Mouse (Mus musculus): Measurements from ENCODE around the gene Gm20767.
"Not testable (repeated sequence)": the region's sequence is repeated elsewhere in the genome, so short reads cannot be mapped to it uniquely, and the experiment has no call there.

Gene Gm20767

GRCm38 (mm10) chr13:120139946-120140345 lies at the start of gene Gm20767:
Gm20767 (plus strand) TSS chr13:120140246.
- DNase-seq, result not testable (repeated sequence)

DNA sequence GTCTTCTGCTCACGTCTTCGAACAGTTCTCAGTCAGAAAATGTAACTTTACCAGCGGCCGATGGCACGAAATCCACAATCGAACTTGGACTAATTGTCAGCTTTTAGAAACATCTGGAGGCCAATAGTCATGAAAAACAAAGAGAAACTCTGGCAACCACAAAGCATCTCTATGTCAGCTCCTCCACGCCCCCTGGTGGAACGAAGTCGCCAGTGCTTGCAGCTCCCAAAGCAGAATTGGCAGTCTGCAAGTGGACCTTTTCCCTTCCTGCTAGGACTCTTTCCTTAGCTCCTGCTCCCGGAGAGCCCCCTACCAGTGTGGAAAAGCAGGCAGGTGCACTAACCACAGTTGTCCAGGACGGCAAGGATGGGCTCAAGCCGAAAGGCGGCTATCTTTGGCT lies 47.1 kb upstream of the Gm20767 start:
- DNase-seq, result not testable (repeated sequence)

DNA sequence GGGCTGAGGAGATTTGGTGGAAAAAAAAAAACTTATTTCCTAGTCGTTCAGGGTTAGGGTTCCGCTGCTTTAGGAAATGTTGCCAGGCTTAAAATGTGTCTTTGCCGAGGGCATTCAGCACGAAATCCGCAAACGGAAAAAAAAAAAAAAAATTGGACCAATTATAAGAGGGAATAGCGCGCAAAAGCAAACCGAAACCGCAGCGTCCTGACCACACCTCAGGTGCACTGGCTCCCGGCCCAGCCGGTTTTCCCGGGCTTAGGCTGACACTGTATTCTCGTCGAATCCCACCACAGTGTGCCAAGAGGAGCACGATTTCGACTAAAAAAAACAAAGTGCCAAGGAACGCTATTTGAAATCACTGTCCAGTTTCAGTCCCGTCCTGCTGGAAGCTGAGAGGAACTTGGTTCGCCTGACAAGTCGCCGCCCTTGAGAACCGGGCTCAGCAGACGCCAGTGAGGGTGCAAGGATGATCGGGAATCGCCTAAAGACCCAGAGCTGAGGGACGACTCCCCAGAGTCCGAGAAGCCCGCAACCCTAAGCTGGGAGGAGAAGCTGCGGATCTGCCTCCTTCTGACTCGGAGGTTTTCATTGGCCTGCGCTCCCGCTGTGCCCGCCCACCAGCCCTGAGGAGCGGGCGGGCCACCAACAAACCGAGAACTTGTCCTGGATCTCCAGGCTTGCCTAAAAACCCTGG lies 43.7 kb upstream of the Gm20767 start:
- DNase-seq, result not testable (repeated sequence)

- not testable (repeated sequence) for DNase-seq
Observed at GRCm38 (mm10) chr13:120096938-120097256, 43.1 kb upstream of the Gm20767 start.

DNA sequence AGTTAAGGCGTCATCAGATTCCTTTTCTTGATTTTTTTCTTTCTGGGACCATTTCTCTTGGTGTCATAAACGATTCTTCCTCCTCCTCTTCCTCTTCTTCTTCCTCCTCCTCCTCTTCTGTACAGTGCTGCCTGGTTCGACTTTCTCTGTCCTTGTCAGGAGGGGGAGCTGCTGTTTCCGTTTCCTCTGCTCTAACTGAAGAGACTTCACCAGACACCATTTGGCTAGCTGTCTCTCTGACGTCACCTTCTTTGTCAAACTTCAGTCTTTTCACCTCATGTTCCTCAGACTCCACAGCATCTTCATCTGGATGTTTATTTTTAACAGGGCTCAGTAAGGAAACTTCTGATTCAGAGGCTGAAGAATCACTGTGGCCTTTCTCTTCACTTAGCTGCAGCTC lies 40.7 kb upstream of the Gm20767 start:
- not testable (repeated sequence) for DNase-seq

GRCm38 (mm10) chr13:120106504-120106903 lies 33.5 kb upstream of the Gm20767 start:
- not testable (repeated sequence) for DNase-seq

GRCm38 (mm10) chr13:120107000-120107399 lies 33.0 kb upstream of the Gm20767 start:
- not testable (repeated sequence) for DNase-seq

- not testable (repeated sequence) for DNase-seq
Observed at GRCm38 (mm10) chr13:120142348-120142747, 2.3 kb downstream of the Gm20767 start.

GRCm38 (mm10) chr13:120149660-120150407 lies 9.8 kb downstream of the Gm20767 start:
- DNase-seq, result not testable (repeated sequence)

- not testable (repeated sequence) for DNase-seq
Observed at GRCm38 (mm10) chr13:120150589-120150988, 10.5 kb downstream of the Gm20767 start.

GRCm38 (mm10) chr13:120168301-120168700 lies 28.3 kb downstream of the Gm20767 start:
- not testable (repeated sequence) for DNase-seq

- not testable (repeated sequence) for DNase-seq
Observed at GRCm38 (mm10) chr13:120172133-120172532, 32.1 kb downstream of the Gm20767 start, which contains the start of gene Gm21818. Gm21818 (plus strand) TSS chr13:120172433.

- DNase-seq, result not testable (repeated sequence)
Observed at GRCm38 (mm10) chr13:120196189-120196821, 56.3 kb downstream of the Gm20767 start.
